Mouse (Mus musculus): ENCODE data around the gene Mest. TPM values are rescaled to one million over a fixed set of nuclear protein-coding genes. Genes with fewer than 3 reads are reported as not detected.

Gene Mest
- 0.14 TPM in 1 of 2 replicates, not detected in the other for total RNA-seq (2017)

- ATAC-seq (replicated peaks; ENCODE audit: low read depth, poor library complexity, severe bottlenecking) = no peak
Observed at GRCm38 (mm10) chr6:30723331-30723730, at the start of gene Mest. Gene Mest, plus strand, starts transcription at chr6:30723547.

- no peak for ATAC-seq (replicated peaks; ENCODE audit: low read depth, poor library complexity, severe bottlenecking)
Observed at GRCm38 (mm10) chr6:30673764-30674561, 49.4 kb upstream of the Mest start.

GRCm38 (mm10) chr6:30674714-30675280 lies 48.5 kb upstream of the Mest start:
- no peak for ATAC-seq (replicated peaks; ENCODE audit: low read depth, poor library complexity, severe bottlenecking)

- ATAC-seq (replicated peaks; ENCODE audit: low read depth, poor library complexity, severe bottlenecking) = 0 out of 2 replicates have a peak, but pooled peaks have one; percentile 8
Observed at GRCm38 (mm10) chr6:30675281-30675771, 48.0 kb upstream of the Mest start.

- ATAC-seq (replicated peaks; ENCODE audit: low read depth, poor library complexity, severe bottlenecking) = no peak
Observed at GRCm38 (mm10) chr6:30676506-30676905, 46.8 kb upstream of the Mest start.

- ATAC-seq (replicated peaks; ENCODE audit: low read depth, poor library complexity, severe bottlenecking) = no peak
Observed at GRCm38 (mm10) chr6:30677591-30677990, 45.8 kb upstream of the Mest start.

- ATAC-seq (replicated peaks; ENCODE audit: low read depth, poor library complexity, severe bottlenecking) = no peak
Observed at GRCm38 (mm10) chr6:30678482-30678881, 44.9 kb upstream of the Mest start.

- ATAC-seq (replicated peaks; ENCODE audit: low read depth, poor library complexity, severe bottlenecking) = no peak
Observed at GRCm38 (mm10) chr6:30679567-30679966, 43.8 kb upstream of the Mest start.

- no peak for ATAC-seq (replicated peaks; ENCODE audit: low read depth, poor library complexity, severe bottlenecking)
Observed at GRCm38 (mm10) chr6:30680442-30680841, 42.9 kb upstream of the Mest start.

GRCm38 (mm10) chr6:30681935-30682900 lies 41.1 kb upstream of the Mest start:
- peak; percentile 36; the same call in 1 of the 2 replicates for ATAC-seq (replicated peaks; ENCODE audit: low read depth, poor library complexity, severe bottlenecking)

GRCm38 (mm10) chr6:30684570-30684969 lies 38.8 kb upstream of the Mest start:
- no peak for ATAC-seq (replicated peaks; ENCODE audit: low read depth, poor library complexity, severe bottlenecking)

- ATAC-seq (replicated peaks; ENCODE audit: low read depth, poor library complexity, severe bottlenecking) = no peak
Observed at GRCm38 (mm10) chr6:30687198-30687597, 36.1 kb upstream of the Mest start.

- ATAC-seq (replicated peaks; ENCODE audit: low read depth, poor library complexity, severe bottlenecking) = no peak
Observed at GRCm38 (mm10) chr6:30692826-30693225, 30.5 kb upstream of the Mest start.

- ATAC-seq (replicated peaks; ENCODE audit: low read depth, poor library complexity, severe bottlenecking) = peak; percentile 97
Observed at GRCm38 (mm10) chr6:30693350-30693991, 29.9 kb upstream of the Mest start, which contains the start of gene Cep41. Gene Cep41, minus strand, starts transcription at chr6:30693749.

- ATAC-seq (replicated peaks; ENCODE audit: low read depth, poor library complexity, severe bottlenecking) = no peak
Observed at GRCm38 (mm10) chr6:30694209-30694608, 29.1 kb upstream of the Mest start.

- no peak for ATAC-seq (replicated peaks; ENCODE audit: low read depth, poor library complexity, severe bottlenecking)
Observed at GRCm38 (mm10) chr6:30695124-30695523, 28.2 kb upstream of the Mest start.

GRCm38 (mm10) chr6:30697464-30697863 lies 25.9 kb upstream of the Mest start:
- ATAC-seq (replicated peaks; ENCODE audit: low read depth, poor library complexity, severe bottlenecking) = no peak

GRCm38 (mm10) chr6:30698036-30698435 lies 25.3 kb upstream of the Mest start:
- ATAC-seq (replicated peaks; ENCODE audit: low read depth, poor library complexity, severe bottlenecking) = no peak

- peak; percentile 42; the same call in 1 of the 2 replicates for ATAC-seq (replicated peaks; ENCODE audit: low read depth, poor library complexity, severe bottlenecking)
Observed at GRCm38 (mm10) chr6:30700182-30700581, 23.2 kb upstream of the Mest start.

GRCm38 (mm10) chr6:30702881-30703280 lies 20.5 kb upstream of the Mest start:
- no peak for ATAC-seq (replicated peaks; ENCODE audit: low read depth, poor library complexity, severe bottlenecking)
